Mouse (Mus musculus) kidney, embryonic 16.5 days (tissue): Measurements from ENCODE around the gene 1110012L19Rik. TPM values are rescaled to one million over a fixed set of nuclear protein-coding genes. Genes with fewer than 3 reads are reported as not detected.
A peak's percentile ranks its signal among the peaks of the same experiment; 100 is the strongest.
"Not testable (repeated sequence)": the region's sequence is repeated elsewhere in the genome, so short reads cannot be mapped to it uniquely, and the experiment has no call there.

Source experiments
- ATAC-seq: fragments of 200-750 bp; cut with Nextera tagmentation; 2 replicates; pipeline ENCODE4 v1.8.0; 2017; ENCODE audit warnings: moderate TSS enrichment; ENCODE audit not compliant: low FRiP score, low TSS enrichment
- H3K27ac ChIP-seq: fragments of 300-500 bp; sonication (generic); 2 replicates; pipeline ENCODE4 v1.5.1; 2014; ENCODE audit warnings: low read length
- H3K27me3 ChIP-seq: fragments of 300-500 bp; sonication (generic); 2 replicates; pipeline ENCODE4 v1.6.1; 2014; ENCODE audit warnings: low read length, control low read depth, mixed read lengths; ENCODE audit not compliant: insufficient read depth
- H3K36me3 ChIP-seq: fragments of 300-500 bp; sonication (generic); 2 replicates; pipeline ENCODE4 v1.6.1; 2014; ENCODE audit warnings: low read length, control low read depth, mixed read lengths; ENCODE audit not compliant: insufficient read depth
- H3K4me1 ChIP-seq: fragments of 300-500 bp; sonication (generic); 2 replicates; pipeline ENCODE4 v1.6.1; 2014; ENCODE audit warnings: low read length, control low read depth, mixed read lengths; ENCODE audit not compliant: insufficient read depth
- H3K4me2 ChIP-seq: fragments of 300-500 bp; sonication (generic); replicated peaks from 2 replicates; pipeline ENCODE4 v1.6.1; 2014; ENCODE audit warnings: low read depth, low read length
- H3K4me3 ChIP-seq: fragments of 300-500 bp; sonication (generic); 2 replicates; pipeline ENCODE4 v1.5.1; 2014; ENCODE audit warnings: mild to moderate bottlenecking, low read length
- H3K9ac ChIP-seq: fragments of 300-500 bp; sonication (generic); replicated peaks from 2 replicates; pipeline ENCODE4 v1.6.1; 2014; ENCODE audit warnings: low read length
- H3K9me3 ChIP-seq: fragments of 300-500 bp; sonication (generic); 2 replicates; pipeline ENCODE4 v1.6.1; 2016; ENCODE audit warnings: low read length, control low read depth
- WGBS: fragments of 180-500 bp; shearing (Covaris S2); extraction: QIAGEN DNeasy Blood & Tissue Kit; methylation state at CpG from one replicate; pipeline ENCODE4 v1.1.7; 2014; 5-methylcytosine and 5-hydroxymethylcytosine counted together
- polyA plus RNA-seq: library from polyadenylated mRNA; unstranded; fragments of >200 nt; fragmentation: Nextera tagmentation; extraction: Ambion mirVana; gene quantifications from 2 replicates; pipeline ENCODE4 v1.2.1, GENCODE M21; 2015

1110012L19Rik gene
- polyA plus RNA-seq: 36.1 and 39.1 TPM in 2 replicates

- H3K9ac ChIP-seq: peak within 1 kb of the TSS; percentile 75
- 0 out of 2 replicates have a peak, but pooled peaks cover 2% of the 10 kb centered on the region for H3K36me3 ChIP-seq
- peak within 1 kb of the TSS; percentile 59 for H3K4me3 ChIP-seq
- ATAC-seq: peak; percentile 95
- no peaks in the 10 kb centered on the region for H3K9me3 ChIP-seq
- no peaks in the 10 kb centered on the region for H3K27me3 ChIP-seq
- H3K4me2 ChIP-seq: peak within 1 kb of the TSS; percentile 55
- 0 out of 2 replicates have a peak, but pooled peaks cover 4% of the 10 kb centered on the region for H3K4me1 ChIP-seq
- H3K27ac ChIP-seq: peak within 1 kb of the TSS; percentile 82
- WGBS: 20% methylated on average over 22 of the region's 22 CpGs
These were observed at the start of gene 1110012L19Rik for GRCm38 (mm10) chrX:70385276-70385961. Gene 1110012L19Rik, plus strand, starts transcription at chrX:70385877.

- Histone ChIP-seq H3K4me3 (no peak overlapping the region), H3K9me3 (no peaks in the 10 kb centered on the region), H3K4me1 (peaks cover 6% of the 10 kb centered on the region; the same call in 1 of the 2 replicates), H3K4me2 (no peak overlapping the region), H3K9ac (no peak overlapping the region), H3K36me3 (0 out of 2 replicates have a peak, but pooled peaks cover 2% of the 10 kb centered on the region), H3K27me3 (no peaks in the 10 kb centered on the region), H3K27ac (no peak overlapping the region)
- ATAC-seq: no peak
- WGBS: 87% methylated on average over 7 of the region's 7 CpGs
These were observed 22.7 kb upstream of the 1110012L19Rik start for GRCm38 (mm10) chrX:70362985-70363384.

- Histone ChIP-seq H3K4me2 (peak overlapping the region; percentile 51; the same call in 1 of the 2 replicates), H3K27ac (no peak overlapping the region), H3K4me3 (no peak overlapping the region), H3K9me3 (no peaks in the 10 kb centered on the region), H3K27me3 (no peaks in the 10 kb centered on the region), H3K4me1 (peaks cover 6% of the 10 kb centered on the region; the same call in 1 of the 2 replicates), H3K9ac (no peak overlapping the region), H3K36me3 (no peaks in the 10 kb centered on the region)
- no peak for ATAC-seq
- WGBS: 82% methylated on average over 5 of the region's 5 CpGs
These were observed 22.2 kb upstream of the 1110012L19Rik start for GRCm38 (mm10) chrX:70363446-70363845.

GRCm38 (mm10) chrX:70364202-70364601 is 21.5 kb upstream of the 1110012L19Rik start:
- Histone ChIP-seq H3K4me1 (peaks cover 6% of the 10 kb centered on the region; the same call in 1 of the 2 replicates), H3K4me2 (peak overlapping the region; percentile 51), H3K27ac (no peak overlapping the region), H3K9ac (peak overlapping the region; percentile 67), H3K27me3 (no peaks in the 10 kb centered on the region), H3K9me3 (no peaks in the 10 kb centered on the region), H3K4me3 (peak overlapping the region; percentile 55), H3K36me3 (no peaks in the 10 kb centered on the region)
- WGBS: 56% methylated on average over 1 of the region's 1 CpGs
- ATAC-seq: no peak; the same call in 1 of the 2 replicates

GRCm38 (mm10) chrX:70364661-70365613 is 20.7 kb upstream of the 1110012L19Rik start, which contains the start of gene Ids:
Gene Ids, minus strand, starts transcription at chrX:70365084.
- H3K9me3 ChIP-seq: no peaks in the 10 kb centered on the region

GRCm38 (mm10) chrX:70369758-70370157 is 15.9 kb upstream of the 1110012L19Rik start:
- H3K4me2 ChIP-seq, ATAC-seq, H3K9ac ChIP-seq, H3K27me3 ChIP-seq, H3K27ac ChIP-seq, H3K9me3 ChIP-seq, H3K4me1 ChIP-seq, H3K36me3 ChIP-seq, H3K4me3 ChIP-seq: not testable (repeated sequence)
- 36% methylated on average over 1 of the region's 6 CpGs for WGBS

More at GRCm38 (mm10) chrX:70364661-70365613, 20.7 kb upstream of the 1110012L19Rik start, which contains the start of gene Ids:
- H3K36me3 ChIP-seq: no peaks in the 10 kb centered on the region
- peaks cover 6% of the 10 kb centered on the region; the same call in 1 of the 2 replicates for H3K4me1 ChIP-seq
- peak within 1 kb of the TSS; percentile 55 for H3K4me3 ChIP-seq
- H3K27ac ChIP-seq: no peak within 1 kb of the TSS
- ATAC-seq: peak; percentile 97
- H3K27me3 ChIP-seq: no peaks in the 10 kb centered on the region
- 24% methylated on average over 45 of the region's 45 CpGs for WGBS
- peak within 1 kb of the TSS; percentile 51 for H3K4me2 ChIP-seq
- H3K9ac ChIP-seq: peak within 1 kb of the TSS; percentile 67

- H3K4me3 ChIP-seq, H3K9ac ChIP-seq, H3K27me3 ChIP-seq, H3K9me3 ChIP-seq, H3K4me1 ChIP-seq, H3K36me3 ChIP-seq, H3K27ac ChIP-seq, H3K4me2 ChIP-seq: not testable (repeated sequence)
- ATAC-seq: peak; percentile 59; the same call in 1 of the 2 replicates
- 72% methylated on average over 5 of the region's 6 CpGs for WGBS
These were observed 11.1 kb upstream of the 1110012L19Rik start for GRCm38 (mm10) chrX:70374469-70375110.

GRCm38 (mm10) chrX:70384917-70385275 is 781 bp upstream of the 1110012L19Rik start:
- peak overlapping the region; percentile 52 for H3K9ac ChIP-seq
- H3K4me1 ChIP-seq: 0 out of 2 replicates have a peak, but pooled peaks cover 4% of the 10 kb centered on the region

GRCm38 (mm10) chrX:70385962-70386351 is 280 bp downstream of the 1110012L19Rik start:
- Histone ChIP-seq H3K27me3 (no peaks in the 10 kb centered on the region), H3K4me2 (peak overlapping the region; percentile 55), H3K9ac (peak overlapping the region; percentile 75), H3K9me3 (no peaks in the 10 kb centered on the region), H3K36me3 (0 out of 2 replicates have a peak, but pooled peaks cover 2% of the 10 kb centered on the region), H3K4me3 (peak overlapping the region; percentile 59), H3K4me1 (0 out of 2 replicates have a peak, but pooled peaks cover 4% of the 10 kb centered on the region), H3K27ac (peak overlapping the region; percentile 82)
- WGBS: 26% methylated on average over 11 of the region's 11 CpGs
- no peak; the same call in 1 of the 2 replicates for ATAC-seq

More at GRCm38 (mm10) chrX:70384917-70385275, 781 bp upstream of the 1110012L19Rik start:
- Histone ChIP-seq H3K4me2 (peak overlapping the region; percentile 52), H3K27ac (peak overlapping the region; percentile 82; the same call in 1 of the 2 replicates), H3K36me3 (0 out of 2 replicates have a peak, but pooled peaks cover 2% of the 10 kb centered on the region), H3K9me3 (no peaks in the 10 kb centered on the region), H3K27me3 (no peaks in the 10 kb centered on the region), H3K4me3 (peak overlapping the region; percentile 59)
- ATAC-seq: no peak
- WGBS: 58% methylated on average over 3 of the region's 3 CpGs
